Mouse (Mus musculus) intestine, embryonic 16.5 days (tissue): Measurements from ENCODE around the gene Denr. TPM values are rescaled to one million over a fixed set of nuclear protein-coding genes. Genes with fewer than 3 reads are reported as not detected.

ENCODE experiments used
- ATAC-seq: fragments of 200-750 bp; cut with Nextera tagmentation; 2 replicates; pipeline ENCODE4 v1.8.0; 2017; ENCODE audit warnings: moderate TSS enrichment, moderate library complexity
- H3K27ac ChIP-seq: fragments of 300-500 bp; sonication (generic); 2 replicates; pipeline ENCODE4 v1.5.1; 2014; ENCODE audit warnings: mild to moderate bottlenecking, low read length
- H3K27me3 ChIP-seq: fragments of 300-500 bp; sonication (generic); replicated peaks from 2 replicates; pipeline ENCODE4 v1.6.1; 2014; ENCODE audit warnings: low read length, control low read depth, mixed read lengths; ENCODE audit not compliant: control insufficient read depth, insufficient read depth
- H3K36me3 ChIP-seq: fragments of 300-500 bp; sonication (generic); 2 replicates; pipeline ENCODE4 v1.6.1; 2014; ENCODE audit warnings: low read length, control low read depth; ENCODE audit not compliant: control insufficient read depth, insufficient read depth
- H3K4me1 ChIP-seq: fragments of 300-500 bp; sonication (generic); 2 replicates; pipeline ENCODE4 v1.6.1; 2014; ENCODE audit warnings: low read length, control low read depth, mixed read lengths; ENCODE audit not compliant: control insufficient read depth, insufficient read depth
- H3K4me2 ChIP-seq: fragments of 300-500 bp; sonication (generic); 2 replicates; pipeline ENCODE4 v1.6.1; 2014; ENCODE audit warnings: low read depth, low read length, control low read depth
- H3K4me3 ChIP-seq: fragments of 300-500 bp; sonication (generic); 2 replicates; pipeline ENCODE4 v1.5.1; 2014; ENCODE audit warnings: mild to moderate bottlenecking, low read length
- H3K9ac ChIP-seq: fragments of 300-500 bp; sonication (generic); 2 replicates; pipeline ENCODE4 v1.6.1; 2014; ENCODE audit warnings: low read depth, low read length
- H3K9me3 ChIP-seq: fragments of 300-500 bp; sonication (generic); 2 replicates; pipeline ENCODE4 v1.6.1; 2016; ENCODE audit warnings: low read length, control low read depth; ENCODE audit not compliant: control insufficient read depth
- WGBS: fragments of 180-500 bp; shearing (Covaris S2); extraction: QIAGEN DNeasy Blood & Tissue Kit; methylation state at CpG from one replicate; pipeline ENCODE4 v1.1.7; 2014; 5-methylcytosine and 5-hydroxymethylcytosine counted together
- polyA plus RNA-seq: library from polyadenylated mRNA; unstranded; fragments of >200 nt; fragmentation: Nextera tagmentation; extraction: Ambion mirVana; gene quantifications from 2 replicates; pipeline ENCODE4 v1.2.1, GENCODE M21; 2015

Gene Denr
- polyA plus RNA-seq: 96.2 and 115 TPM in 2 replicates

- Histone ChIP-seq H3K27me3 (no peaks in the 10 kb centered on the region), H3K36me3 (peaks cover 6% of the 10 kb centered on the region), H3K4me2 (peak within 1 kb of the TSS; percentile 77), H3K9ac (peak within 1 kb of the TSS; percentile 98), H3K9me3 (no peaks in the 10 kb centered on the region), H3K4me1 (peaks cover 12% of the 10 kb centered on the region), H3K27ac (peak within 1 kb of the TSS; percentile 76), H3K4me3 (peak within 1 kb of the TSS; percentile 95)
- 0% methylated on average over 59 of the region's 61 CpGs for WGBS
- ATAC-seq: peak; percentile 97
These were observed at the start of gene Denr for GRCm38 (mm10) chr5:123906976-123907630. TSS of gene Denr (plus strand) at chr5:123907175.

DNA sequence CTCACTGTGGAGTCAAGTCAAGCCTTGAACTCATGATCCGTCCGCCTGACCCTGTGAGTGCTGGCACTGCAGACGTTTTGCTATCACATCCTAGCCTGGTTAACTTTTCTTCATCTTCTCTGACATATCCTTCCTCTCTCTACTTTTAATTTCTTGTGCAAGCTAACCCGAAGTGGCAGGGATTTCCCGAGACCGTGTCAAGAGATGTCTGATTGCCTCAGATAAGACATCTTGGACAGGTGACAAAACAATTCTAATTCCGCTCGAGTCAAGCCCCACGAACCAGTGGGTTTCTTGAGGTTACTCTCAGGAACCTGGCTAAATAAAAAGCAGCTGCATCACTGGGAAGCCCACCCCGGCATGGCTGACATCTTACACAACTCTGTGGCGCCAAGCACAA is 48.2 kb upstream of the Denr start:
- WGBS: 82% methylated on average over 11 of the region's 11 CpGs
- no peaks in the 10 kb centered on the region for H3K27me3 ChIP-seq
- H3K4me1 ChIP-seq: no peaks in the 10 kb centered on the region
- H3K27ac ChIP-seq: no peak overlapping the region
- ATAC-seq: no peak
- no peaks in the 10 kb centered on the region for H3K36me3 ChIP-seq
- H3K4me3 ChIP-seq: no peak overlapping the region
- no peak overlapping the region for H3K4me2 ChIP-seq
- H3K9ac ChIP-seq: no peak overlapping the region
- no peaks in the 10 kb centered on the region for H3K9me3 ChIP-seq

- 59% methylated on average over 15 of the region's 15 CpGs for WGBS
- no peaks in the 10 kb centered on the region for H3K9me3 ChIP-seq
- H3K9ac ChIP-seq: no peak overlapping the region
- H3K4me1 ChIP-seq: no peaks in the 10 kb centered on the region
- no peak overlapping the region for H3K4me3 ChIP-seq
- H3K27ac ChIP-seq: peak overlapping the region; percentile 55
- peak; percentile 89 for ATAC-seq
- H3K36me3 ChIP-seq: no peaks in the 10 kb centered on the region
- peak overlapping the region; percentile 15; the same call in 1 of the 2 replicates for H3K4me2 ChIP-seq
- no peaks in the 10 kb centered on the region for H3K27me3 ChIP-seq
These were observed 44.3 kb upstream of the Denr start for GRCm38 (mm10) chr5:123862374-123863350.

GRCm38 (mm10) chr5:123863934-123864333 is 43.0 kb upstream of the Denr start:
- Histone ChIP-seq H3K36me3 (no peaks in the 10 kb centered on the region), H3K4me3 (no peak overlapping the region), H3K27ac (no peak overlapping the region), H3K9ac (no peak overlapping the region), H3K27me3 (no peaks in the 10 kb centered on the region), H3K9me3 (no peaks in the 10 kb centered on the region), H3K4me2 (no peak overlapping the region), H3K4me1 (no peaks in the 10 kb centered on the region)
- ATAC-seq: no peak
- 89% methylated on average over 14 of the region's 14 CpGs for WGBS

GRCm38 (mm10) chr5:123865365-123865764 is 41.6 kb upstream of the Denr start, which contains the start of gene Hcar2:
TSS of gene Hcar2 (minus strand) at chr5:123865499.
- Histone ChIP-seq H3K4me2 (no peak within 1 kb of the TSS), H3K4me3 (no peak within 1 kb of the TSS), H3K4me1 (no peaks in the 10 kb centered on the region), H3K27ac (no peak within 1 kb of the TSS), H3K27me3 (no peaks in the 10 kb centered on the region), H3K9me3 (no peaks in the 10 kb centered on the region), H3K9ac (no peak within 1 kb of the TSS), H3K36me3 (no peaks in the 10 kb centered on the region)
- no peak for ATAC-seq
- 61% methylated on average over 12 of the region's 12 CpGs for WGBS

GRCm38 (mm10) chr5:123866457-123866856 is 40.5 kb upstream of the Denr start:
- Histone ChIP-seq H3K9me3 (no peaks in the 10 kb centered on the region), H3K36me3 (no peaks in the 10 kb centered on the region), H3K4me3 (no peak overlapping the region), H3K4me1 (no peaks in the 10 kb centered on the region), H3K27ac (no peak overlapping the region), H3K27me3 (no peaks in the 10 kb centered on the region), H3K9ac (no peak overlapping the region), H3K4me2 (no peak overlapping the region)
- 84% methylated on average over 4 of the region's 4 CpGs for WGBS
- ATAC-seq: no peak

DNA sequence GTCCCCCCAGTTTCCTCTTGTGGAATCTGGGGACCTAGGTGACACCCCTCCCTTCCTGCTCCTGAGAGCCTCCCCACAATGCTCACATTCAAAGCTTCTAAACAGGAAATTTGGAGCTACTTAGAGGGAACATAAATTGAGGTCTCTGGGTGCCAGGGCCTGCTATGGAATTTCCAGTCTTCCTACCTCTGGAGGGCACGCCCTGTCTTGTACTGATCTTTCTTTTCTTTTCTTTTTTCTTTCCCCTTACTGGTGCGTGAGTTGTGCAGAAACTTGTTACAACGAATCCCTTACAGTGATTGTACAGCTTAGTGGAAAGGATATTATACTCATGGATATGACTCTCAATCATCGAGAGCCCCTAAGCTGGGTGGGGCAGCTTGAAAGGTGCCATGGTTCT is 37.4 kb upstream of the Denr start:
- Histone ChIP-seq H3K27ac (no peak overlapping the region), H3K36me3 (no peaks in the 10 kb centered on the region), H3K27me3 (no peaks in the 10 kb centered on the region), H3K4me2 (no peak overlapping the region), H3K4me1 (no peaks in the 10 kb centered on the region), H3K4me3 (no peak overlapping the region), H3K9ac (no peak overlapping the region), H3K9me3 (no peaks in the 10 kb centered on the region)
- ATAC-seq: no peak
- WGBS: 83% methylated on average over 4 of the region's 4 CpGs

DNA sequence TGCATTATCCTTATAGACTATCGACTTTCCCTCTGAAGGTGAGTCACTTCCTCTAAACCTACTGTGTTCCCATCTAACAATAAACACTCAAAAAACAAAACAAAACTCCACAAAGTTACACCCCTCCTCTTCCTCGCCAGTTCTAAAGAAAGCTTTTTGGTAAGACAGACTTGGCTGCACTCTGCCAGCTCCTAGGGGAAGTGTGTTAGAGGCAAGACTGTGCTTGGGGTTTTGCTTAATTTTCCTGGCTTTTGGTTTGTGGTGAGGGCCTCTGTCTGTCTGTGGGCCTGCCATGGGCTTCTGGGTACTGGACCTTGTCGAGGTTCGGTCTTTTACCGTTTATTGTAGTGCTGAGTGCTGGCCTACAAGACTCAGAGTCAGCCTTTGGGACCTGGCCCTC is 32.8 kb upstream of the Denr start:
- Histone ChIP-seq H3K4me3 (no peak overlapping the region), H3K9ac (no peak overlapping the region), H3K9me3 (no peaks in the 10 kb centered on the region), H3K4me1 (peaks cover 11% of the 10 kb centered on the region), H3K27me3 (no peaks in the 10 kb centered on the region), H3K27ac (no peak overlapping the region), H3K4me2 (no peak overlapping the region), H3K36me3 (no peaks in the 10 kb centered on the region)
- 82% methylated on average over 5 of the region's 5 CpGs for WGBS
- no peak for ATAC-seq

- H3K36me3 ChIP-seq: no peaks in the 10 kb centered on the region
- peak overlapping the region; percentile 54 for H3K4me2 ChIP-seq
- WGBS: 38% methylated on average over 14 of the region's 14 CpGs
- no peaks in the 10 kb centered on the region for H3K27me3 ChIP-seq
- no peaks in the 10 kb centered on the region for H3K9me3 ChIP-seq
- no peak for ATAC-seq
- peaks cover 23% of the 10 kb centered on the region for H3K4me1 ChIP-seq
- H3K9ac ChIP-seq: peak overlapping the region; percentile 17; the same call in 1 of the 2 replicates
- H3K4me3 ChIP-seq: peak overlapping the region; percentile 31
- no peak overlapping the region; the same call in 1 of the 2 replicates for H3K27ac ChIP-seq
These were observed 28.9 kb upstream of the Denr start for GRCm38 (mm10) chr5:123878056-123878455.
